Comparison of ENCODE assay signal across 25 mouse cellular contexts in the genomic region with DNA sequence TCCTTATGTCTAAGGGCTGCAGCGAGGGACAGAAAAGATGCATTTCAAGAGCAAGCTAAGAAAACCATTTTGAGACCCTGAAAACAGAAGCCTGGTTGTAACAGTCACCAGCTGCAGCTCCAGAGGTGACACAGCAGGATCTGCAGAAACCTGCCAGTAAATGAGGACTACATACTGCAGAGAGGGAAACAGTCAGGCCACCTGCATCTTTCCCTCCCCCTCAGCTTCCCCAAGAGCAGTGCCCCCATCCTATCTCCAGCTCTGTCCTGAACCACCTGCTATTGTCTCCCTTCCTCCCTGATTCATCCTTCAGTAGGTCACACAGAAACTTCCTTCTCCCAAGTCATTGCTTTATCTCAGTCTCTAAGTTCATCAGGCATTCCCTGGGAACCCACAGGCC.
"Had no signal": no experiment of that assay in that cellular context is flagged by ENCODE, and none has a peak within 500 bp of the region (broad histone marks: within the 10 kb centered on the region; RNA-seq: fewer than 3 reads in every experiment).

No protein-coding gene starts in this region.

- H3K4me1 ChIP-seq: hindbrain, embryonic 10.5 days; hindbrain, embryonic 12.5 days; liver, embryonic 13.5 days; liver, embryonic 15.5 days had no signal

- DNase-seq: gastrocnemius, adult 2 months; gastrocnemius, postnatal 10 days; gastrocnemius, postnatal 25 days; heart, adult 2 months; heart, postnatal 10 days; heart, postnatal 4 days; kidney, adult 18-20 months; kidney, adult 8-10 months; liver; liver, embryonic 13.5 days; liver, postnatal 0 days had no signal

- H3K9me3 ChIP-seq: heart, embryonic 12.5 days; hindbrain, embryonic 10.5 days; hindbrain, embryonic 12.5 days; intestine, embryonic 15.5 days; liver, embryonic 13.5 days; liver, embryonic 15.5 days had no signal

- ATAC-seq: forebrain, embryonic 16.5 days; hindbrain, embryonic 16.5 days; inflammation-experienced regulatory T-cells, adult 6 months; intestine, embryonic 15.5 days; intestine, postnatal 0 days; liver, postnatal 0 days had no signal

- H3K27ac ChIP-seq: gastrocnemius, adult 2 months; heart, adult 2 months; hindbrain, embryonic 10.5 days; hindbrain, embryonic 12.5 days; hindbrain, embryonic 14.5 days; intestine, embryonic 15.5 days; kidney, postnatal 0 days; layer of hippocampus, adult 2 months; left cerebral cortex, adult 2 months; liver, embryonic 13.5 days; liver, embryonic 15.5 days had no signal

- H3K36me3 ChIP-seq: heart, embryonic 12.5 days; hindbrain, embryonic 10.5 days; hindbrain, embryonic 12.5 days; intestine, embryonic 15.5 days; liver, embryonic 13.5 days; liver, embryonic 15.5 days had no signal

- H3K4me3 ChIP-seq: gastrocnemius, adult 2 months; heart, adult 2 months; heart, embryonic 12.5 days; hindbrain, embryonic 10.5 days; hindbrain, embryonic 12.5 days; intestine, embryonic 15.5 days; layer of hippocampus, adult 2 months; left cerebral cortex, adult 2 months; liver, embryonic 13.5 days; liver, embryonic 15.5 days had no signal

- H3K4me2 ChIP-seq: heart, embryonic 12.5 days; hindbrain, embryonic 12.5 days; hindbrain, embryonic 14.5 days; intestine, embryonic 15.5 days; liver, embryonic 11.5 days; liver, embryonic 13.5 days; liver, embryonic 15.5 days had no signal

- H3K9ac ChIP-seq: heart, embryonic 12.5 days; hindbrain, embryonic 12.5 days; hindbrain, embryonic 14.5 days; intestine, embryonic 15.5 days; liver, embryonic 13.5 days; liver, embryonic 15.5 days; liver, postnatal 0 days had no signal

- H3K27me3 ChIP-seq: heart, embryonic 12.5 days; hindbrain, embryonic 12.5 days; intestine, embryonic 15.5 days; liver, embryonic 13.5 days; liver, embryonic 15.5 days had no signal
